Mouse (Mus musculus) myocyte (in vitro differentiated cells): ENCODE data around the gene Ptprcap. TPM values are rescaled to one million over a fixed set of nuclear protein-coding genes. Genes with fewer than 3 reads are reported as not detected.

ENCODE experiments used
- H3K27me3 ChIP-seq: one replicate; pipeline ENCODE4 v1.6.1; 2011; ENCODE audit not compliant: control insufficient read depth, insufficient read depth, insufficient read length
- H3K36me3 ChIP-seq: one replicate; pipeline ENCODE4 v1.6.1; 2011; ENCODE audit not compliant: control insufficient read depth, insufficient read depth
- H3K4me2 ChIP-seq: one replicate; pipeline ENCODE4 v1.6.1; 2011; ENCODE audit warnings: low read depth, control low read depth
- H3K4me3 ChIP-seq: one replicate; pipeline ENCODE4 v1.5.1; 2011; ENCODE audit warnings: mild to moderate bottlenecking, control low read depth, moderate library complexity
- H3K79me2 ChIP-seq: one replicate; pipeline ENCODE4 v1.6.1; 2011; ENCODE audit not compliant: control insufficient read depth, insufficient read depth
- H3ac ChIP-seq: one replicate; pipeline ENCODE4 v1.6.1; 2011; ENCODE audit not compliant: control insufficient read depth, insufficient read length
- CEBPB ChIP-seq: IDR thresholded peaks from 2 replicates; pipeline ENCODE4 v1.6.1; 2011; ENCODE audit warnings: mild to moderate bottlenecking, moderate library complexity; ENCODE audit not compliant: poor library complexity, insufficient read depth, severe bottlenecking
- E2F4 ChIP-seq: IDR thresholded peaks from one replicate; pipeline ENCODE4 v1.6.1; 2011; ENCODE audit warnings: mild to moderate bottlenecking, control low read depth, moderate library complexity; ENCODE audit not compliant: insufficient read depth
- MAX ChIP-seq: IDR thresholded peaks from one replicate; pipeline ENCODE4 v1.6.1; 2011; ENCODE audit warnings: low read depth, mild to moderate bottlenecking, control low read depth
- MYOD1 ChIP-seq, 3 experiments: IDR thresholded peaks; one replicate each; pipeline ENCODE4 v1.6.1; 2011; ENCODE audit warnings: control low read depth in 2 of 3, low read depth in 2 of 3, mild to moderate bottlenecking in 2 of 3, moderate library complexity in 1 of 3; ENCODE audit not compliant: insufficient read length in 2 of 3, control insufficient read depth in 1 of 3
- MYOG ChIP-seq, 3 experiments: IDR thresholded peaks; one replicate each; pipeline ENCODE4 v1.6.1; 2011; ENCODE audit warnings: control low read depth in 2 of 3, low read depth in 2 of 3, mild to moderate bottlenecking in 2 of 3; ENCODE audit not compliant: insufficient read length in 2 of 3, control insufficient read depth in 1 of 3, insufficient read depth in 1 of 3
- POLR2A ChIP-seq: IDR thresholded peaks from one replicate; pipeline ENCODE4 v1.6.1; 2011; ENCODE audit warnings: low read depth, mild to moderate bottlenecking, control low read depth, moderate library complexity; ENCODE audit not compliant: insufficient read length
- POLR2AphosphoS2 ChIP-seq: IDR thresholded peaks from one replicate; pipeline ENCODE4 v1.6.1; 2011; ENCODE audit warnings: low read depth, control low read depth; ENCODE audit not compliant: insufficient read length
- REST ChIP-seq: IDR thresholded peaks from one replicate; pipeline ENCODE4 v1.6.1; 2011; ENCODE audit warnings: mild to moderate bottlenecking, control low read depth, moderate library complexity; ENCODE audit not compliant: insufficient read depth, insufficient read length
- SRF ChIP-seq: IDR thresholded peaks from one replicate; pipeline ENCODE4 v1.6.1; 2011; ENCODE audit warnings: low read depth; ENCODE audit not compliant: control insufficient read depth, insufficient read length
- TCF12 ChIP-seq: IDR thresholded peaks from one replicate; pipeline ENCODE4 v1.6.1; 2011; ENCODE audit warnings: mild to moderate bottlenecking, control low read depth; ENCODE audit not compliant: poor library complexity, insufficient read depth, severe bottlenecking
- TCF3 ChIP-seq: IDR thresholded peaks from one replicate; pipeline ENCODE4 v1.6.1; 2011; ENCODE audit warnings: low read depth, control low read depth; ENCODE audit not compliant: insufficient read length
- USF1 ChIP-seq: IDR thresholded peaks from one replicate; pipeline ENCODE4 v1.6.1; 2011; ENCODE audit warnings: low read depth, mild to moderate bottlenecking, control low read depth, moderate library complexity
- polyA plus RNA-seq: library from polyadenylated mRNA; unstranded; fragments of >200 nt; fragmentation: generic; extraction: Trizol; gene quantifications from one replicate; pipeline ENCODE4 v1.2.1, GENCODE M21; 2012; ENCODE audit warnings: missing spikeins

Gene Ptprcap
- polyA plus RNA-seq, 1 experiment, result 4.9 TPM

GRCm38 (mm10) chr19:4113186-4113805 is 40.1 kb upstream of the Ptprcap start:
- Histone ChIP-seq H3ac (no peak overlapping the region), H3K4me3 (no peak overlapping the region), H3K79me2 (no peaks in the 10 kb centered on the region), H3K36me3 (peaks cover 23% of the 10 kb centered on the region), H3K4me2 (peak overlapping the region; percentile 59), H3K27me3 (no peaks in the 10 kb centered on the region)
- no peak for TF ChIP-seq TCF3
- no peak for TF ChIP-seq TCF12
- no peak for TF ChIP-seq E2F4
- peak; percentile 31 for TF ChIP-seq POLR2A
- TF ChIP-seq USF1, result no peak
- TF ChIP-seq CEBPB, result no peak
- TF ChIP-seq MYOD1 (IDR thresholded peaks at IDR 0.05; ENCODE audit: control insufficient read depth in 1 of 3, insufficient read length in 2 of 3, low read depth in 2 of 3), result peak in 1 of 3 experiments; percentile 6

DNA sequence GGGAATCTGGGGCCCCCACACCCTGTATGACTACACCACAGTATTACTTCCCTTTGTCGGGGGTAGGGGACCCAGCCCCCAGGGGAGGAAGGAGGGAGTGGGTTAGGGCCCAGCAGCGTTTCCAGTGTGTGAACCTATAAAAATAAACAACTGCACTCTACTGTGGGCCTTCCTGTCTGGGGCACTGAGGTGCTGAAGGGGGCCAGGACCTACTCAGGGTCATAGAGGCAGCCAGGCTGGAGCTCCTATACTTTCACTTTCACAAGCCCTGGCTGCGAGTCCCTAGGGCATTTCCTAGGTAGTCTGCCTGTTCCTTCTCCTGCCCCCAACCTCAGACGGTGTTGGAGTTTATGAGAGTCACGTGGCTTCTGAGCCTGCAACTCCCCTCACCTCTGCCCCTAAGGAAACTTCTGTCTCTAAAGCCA is 39.6 kb upstream of the Ptprcap start:
- peaks cover 23% of the 10 kb centered on the region for H3K36me3 ChIP-seq
- peak overlapping the region; percentile 59 for H3K4me2 ChIP-seq
- H3K79me2 ChIP-seq, result no peaks in the 10 kb centered on the region
- no peaks in the 10 kb centered on the region for H3K27me3 ChIP-seq
- no peak for TF ChIP-seq E2F4
- TF ChIP-seq USF1, result peak; percentile 9
- no peak overlapping the region for H3K4me3 ChIP-seq
- no peak overlapping the region for H3ac ChIP-seq

DNA sequence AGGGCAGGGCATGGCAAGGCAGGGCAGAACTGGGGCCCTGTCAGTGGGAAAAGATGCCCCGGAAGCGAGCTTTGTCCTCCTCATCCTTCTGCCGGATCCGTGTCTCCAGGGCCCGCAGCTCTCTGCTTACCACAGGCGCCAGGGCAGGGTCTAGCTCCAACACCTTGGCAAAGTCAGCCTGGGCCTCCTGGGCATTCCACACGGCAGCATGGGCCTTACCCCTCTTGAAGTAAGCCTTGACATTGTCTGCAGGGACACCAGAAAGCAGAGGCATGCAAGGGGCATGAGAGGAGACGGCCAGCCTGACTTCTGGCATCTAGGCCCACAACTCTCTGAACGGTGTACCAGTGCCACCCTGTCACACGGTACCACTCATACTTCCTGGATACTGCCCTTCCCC is 38.9 kb upstream of the Ptprcap start:
- Histone ChIP-seq H3K27me3 (no peaks in the 10 kb centered on the region), H3K36me3 (peaks cover 23% of the 10 kb centered on the region), H3K79me2 (peaks cover 3% of the 10 kb centered on the region), H3ac (no peak overlapping the region), H3K4me2 (no peak overlapping the region), H3K4me3 (no peak overlapping the region)
- TF ChIP-seq POLR2A, result no peak
- TF ChIP-seq SRF, result no peak
- TF ChIP-seq MYOG (IDR thresholded peaks at IDR 0.05; ENCODE audit: control insufficient read depth in 1 of 3, insufficient read depth in 1 of 3, insufficient read length in 2 of 3, low read depth in 2 of 3), result no peak
- TF ChIP-seq POLR2AphosphoS2, result no peak
- no peak for TF ChIP-seq CEBPB
- TF ChIP-seq USF1, result no peak
- TF ChIP-seq MAX, result no peak
- no peak for TF ChIP-seq REST
- TF ChIP-seq TCF3, result no peak
- no peak for TF ChIP-seq E2F4
- no peak for TF ChIP-seq TCF12
- TF ChIP-seq MYOD1 (IDR thresholded peaks at IDR 0.05; ENCODE audit: control insufficient read depth in 1 of 3, insufficient read length in 2 of 3, low read depth in 2 of 3), result no peak

DNA sequence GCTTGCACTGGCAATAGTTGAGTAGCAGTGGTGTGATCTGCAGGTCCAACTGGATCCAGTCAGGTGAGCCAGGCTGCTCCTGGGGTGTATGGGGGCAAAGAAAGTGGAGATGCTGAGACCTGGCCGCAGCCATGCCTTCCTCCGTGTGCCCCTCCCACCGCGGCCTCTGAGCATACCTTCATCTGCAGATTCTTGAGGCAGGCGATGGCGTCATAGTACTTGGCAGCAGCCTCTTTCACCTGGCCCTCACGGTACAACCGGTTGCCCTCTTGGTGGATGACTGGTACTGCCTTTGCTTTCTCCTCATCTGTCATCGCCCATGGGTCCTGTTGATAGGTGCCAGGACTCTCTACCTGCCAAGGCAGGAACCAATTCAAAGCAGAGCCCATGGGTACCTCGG is 38.3 kb upstream of the Ptprcap start:
- TF ChIP-seq MYOD1 (IDR thresholded peaks at IDR 0.05; ENCODE audit: control insufficient read depth in 1 of 3, insufficient read length in 2 of 3, low read depth in 2 of 3) (no peak), SRF (no peak), CEBPB (no peak)
- no peak overlapping the region for H3K4me2 ChIP-seq
- H3K36me3 ChIP-seq, result peaks cover 23% of the 10 kb centered on the region
- H3K27me3 ChIP-seq, result no peaks in the 10 kb centered on the region
- H3K79me2 ChIP-seq, result peaks cover 8% of the 10 kb centered on the region
- no peak overlapping the region for H3ac ChIP-seq
- H3K4me3 ChIP-seq, result no peak overlapping the region

DNA sequence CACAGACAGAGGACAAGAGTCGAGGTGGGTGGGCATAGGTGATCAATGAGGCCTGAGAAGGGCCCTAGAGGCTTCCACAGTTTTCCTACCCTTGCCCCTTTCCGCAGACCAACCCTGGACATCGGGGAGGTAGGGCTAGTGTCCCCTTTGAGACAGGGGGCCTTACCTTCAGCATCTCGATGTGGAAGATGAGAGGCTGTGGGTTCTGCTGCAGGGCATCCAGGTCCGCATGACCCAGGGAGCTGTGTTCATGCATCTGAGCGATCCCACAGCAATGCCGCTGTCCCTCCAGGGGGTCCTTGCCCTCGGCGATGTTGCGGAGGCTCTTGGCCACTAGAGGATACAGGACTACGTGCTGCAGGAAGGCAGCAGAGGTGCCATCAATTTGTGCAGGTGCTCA is 37.6 kb upstream of the Ptprcap start:
- peak; percentile 42 for TF ChIP-seq POLR2AphosphoS2
- no peak for TF ChIP-seq TCF3
- no peak for TF ChIP-seq REST
- no peak for TF ChIP-seq MYOG (IDR thresholded peaks at IDR 0.05; ENCODE audit: control insufficient read depth in 1 of 3, insufficient read depth in 1 of 3, insufficient read length in 2 of 3, low read depth in 2 of 3)
- no peak for TF ChIP-seq MYOD1 (IDR thresholded peaks at IDR 0.05; ENCODE audit: control insufficient read depth in 1 of 3, insufficient read length in 2 of 3, low read depth in 2 of 3)
- TF ChIP-seq TCF12, result no peak
- TF ChIP-seq POLR2A, result no peak
- no peak for TF ChIP-seq USF1
- H3K4me3 ChIP-seq, result no peak overlapping the region
- H3K36me3 ChIP-seq, result peaks cover 23% of the 10 kb centered on the region
- no peaks in the 10 kb centered on the region for H3K27me3 ChIP-seq
- peaks cover 15% of the 10 kb centered on the region for H3K79me2 ChIP-seq
- H3ac ChIP-seq, result no peak overlapping the region
- no peak overlapping the region for H3K4me2 ChIP-seq

- no peaks in the 10 kb centered on the region for H3K27me3 ChIP-seq
- no peak overlapping the region for H3K4me2 ChIP-seq
- TF ChIP-seq REST (no peak), E2F4 (no peak), MYOG (IDR thresholded peaks at IDR 0.05; ENCODE audit: control insufficient read depth in 1 of 3, insufficient read depth in 1 of 3, insufficient read length in 2 of 3, low read depth in 2 of 3) (no peak), MYOD1 (IDR thresholded peaks at IDR 0.05; ENCODE audit: control insufficient read depth in 1 of 3, insufficient read length in 2 of 3, low read depth in 2 of 3) (no peak), SRF (no peak)
- peaks cover 18% of the 10 kb centered on the region for H3K36me3 ChIP-seq
- H3K4me3 ChIP-seq, result no peak overlapping the region
- H3ac ChIP-seq, result no peak overlapping the region
- peaks cover 16% of the 10 kb centered on the region for H3K79me2 ChIP-seq
Observed at GRCm38 (mm10) chr19:4117006-4117405, 36.4 kb upstream of the Ptprcap start.
